Mouse (Mus musculus) liver, postnatal 0 days (tissue): ENCODE data around the gene Olfr638. TPM values are rescaled to one million over a fixed set of nuclear protein-coding genes. Genes with fewer than 3 reads are reported as not detected.
"Not testable (repeated sequence)": the region's sequence is repeated elsewhere in the genome, so short reads cannot be mapped to it uniquely, and the experiment has no call there.

Experiments used
- ATAC-seq: fragments of 200-750 bp; cut with Nextera tagmentation; 2 replicates; pipeline ENCODE4 v1.8.0; 2017; ENCODE audit warnings: mild to moderate bottlenecking, moderate library complexity
- DNase-seq: peaks from one replicate; pipeline ENCODE4 v3.0.0-alpha.2; 2016
- H3K27ac ChIP-seq: fragments of 300-500 bp; sonication (generic); 2 replicates; pipeline ENCODE4 v1.5.1; 2014; ENCODE audit warnings: antibody characterized with exemption, moderate library complexity, mild to moderate bottlenecking, low read depth
- H3K27me3 ChIP-seq: fragments of 300-500 bp; sonication (generic); 2 replicates; pipeline ENCODE4 v1.6.1; 2014; ENCODE audit warnings: low read length, control low read depth, mixed read lengths; ENCODE audit not compliant: insufficient read depth
- H3K36me3 ChIP-seq: fragments of 300-500 bp; sonication (generic); replicated peaks from 2 replicates; pipeline ENCODE4 v1.6.1; 2014; ENCODE audit warnings: mild to moderate bottlenecking, control low read depth, low read length, moderate library complexity, mixed read lengths; ENCODE audit not compliant: insufficient read depth
- H3K4me1 ChIP-seq: fragments of 300-500 bp; sonication (generic); 2 replicates; pipeline ENCODE4 v1.6.1; 2014; ENCODE audit warnings: antibody characterized with exemption, mild to moderate bottlenecking, control low read depth; ENCODE audit not compliant: insufficient read depth
- H3K4me2 ChIP-seq: fragments of 300-500 bp; sonication (generic); 2 replicates; pipeline ENCODE4 v1.6.1; 2014; ENCODE audit warnings: low read depth, mild to moderate bottlenecking, low read length, moderate library complexity, mixed read lengths
- H3K4me3 ChIP-seq: fragments of 300-500 bp; sonication (generic); 2 replicates; pipeline ENCODE4 v1.5.1; 2014; ENCODE audit warnings: low read depth, low read length
- H3K9ac ChIP-seq: fragments of 300-500 bp; sonication (generic); replicated peaks from 2 replicates; pipeline ENCODE4 v1.6.1; 2014; ENCODE audit warnings: mild to moderate bottlenecking, moderate library complexity
- H3K9me3 ChIP-seq: fragments of 300-500 bp; sonication (generic); 2 replicates; pipeline ENCODE4 v1.6.1; 2016; ENCODE audit warnings: mild to moderate bottlenecking, control low read depth, low read length, mixed read lengths
- CTCF ChIP-seq: sonication (generic); IDR thresholded peaks from 2 replicates; pipeline ENCODE4 v1.5.1; 2016; ENCODE audit warnings: antibody characterized with exemption, low read depth
- EP300 ChIP-seq: IDR thresholded peaks from 2 replicates; pipeline ENCODE4 v1.6.1; 2016; ENCODE audit warnings: antibody characterized with exemption, low read depth, mild to moderate bottlenecking
- WGBS: fragments of 180-500 bp; shearing (Covaris S2); extraction: QIAGEN DNeasy Blood & Tissue Kit; methylation state at CpG from one replicate; pipeline ENCODE4 v1.1.7; 2014; ENCODE audit not compliant: insufficient replicate concordance; 5-methylcytosine and 5-hydroxymethylcytosine counted together
- polyA plus RNA-seq: library from polyadenylated mRNA; unstranded; fragments of >200 nt; fragmentation: Nextera tagmentation; extraction: Ambion mirVana; gene quantifications from 2 replicates; pipeline ENCODE4 v1.2.1, GENCODE M21; 2015

Olfr638 gene
- polyA plus RNA-seq: not detected in 2 replicates

DNA sequence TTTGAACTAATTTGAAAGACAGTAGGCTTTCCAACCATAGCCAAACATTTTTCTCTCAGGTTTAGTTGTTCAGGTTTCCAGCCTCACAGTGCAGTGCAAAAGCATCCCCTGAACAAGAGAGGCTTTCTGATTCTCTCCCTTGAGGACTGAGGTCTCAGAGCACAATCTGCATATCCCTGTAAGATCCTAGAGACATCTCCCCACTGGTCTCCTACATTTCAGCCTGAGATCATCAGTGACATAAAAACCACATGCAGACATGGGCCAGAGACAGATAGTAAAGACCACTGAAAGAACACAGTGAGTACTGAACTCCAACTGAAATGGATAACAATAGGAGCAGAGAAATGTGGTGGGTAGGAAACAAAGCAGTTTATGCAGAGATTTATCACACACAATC is at the start of gene Olfr638:
Gene Olfr638, plus strand, starts transcription at position 301 of the 400 bp plus-strand sequence.
- H3K27me3 ChIP-seq: no peaks in the 10 kb centered on the region
- H3K36me3 ChIP-seq: no peaks in the 10 kb centered on the region
- H3K4me1 ChIP-seq: no peaks in the 10 kb centered on the region
- ATAC-seq (no peak), DNase-seq (no peak)
- no peak for TF ChIP-seq CTCF
- no peak within 1 kb of the TSS for H3K27ac ChIP-seq
- H3K4me2 ChIP-seq: no peak within 1 kb of the TSS
- no peak within 1 kb of the TSS for H3K4me3 ChIP-seq
- H3K9ac ChIP-seq: no peak within 1 kb of the TSS
- no peaks in the 10 kb centered on the region for H3K9me3 ChIP-seq

DNA sequence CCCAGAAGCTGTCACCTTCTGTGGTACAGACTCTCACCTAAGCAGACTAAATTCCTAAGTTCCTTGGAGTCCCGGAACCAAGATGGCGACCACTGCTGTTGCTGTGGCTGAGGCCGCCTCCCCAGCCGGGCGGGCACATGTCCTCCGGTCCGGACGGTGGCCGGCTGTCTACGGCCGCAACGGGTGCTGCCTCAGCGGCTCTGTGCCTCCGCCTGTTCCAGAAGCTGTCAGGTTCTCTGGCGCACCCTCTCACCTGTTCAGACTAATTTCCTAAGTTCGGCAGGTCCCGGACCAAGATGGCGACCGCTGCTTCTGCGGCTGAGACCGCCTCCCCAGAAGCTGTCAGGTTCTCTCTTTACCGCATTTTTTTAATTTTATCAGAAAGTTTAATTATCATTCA is 31.7 kb upstream of the Olfr638 start:
- H3K4me2 ChIP-seq, H3K27ac ChIP-seq, H3K9me3 ChIP-seq, DNase-seq, H3K36me3 ChIP-seq, ATAC-seq, H3K4me3 ChIP-seq, H3K4me1 ChIP-seq, H3K27me3 ChIP-seq, H3K9ac ChIP-seq: not testable (repeated sequence)
- WGBS: 93% methylated on average over 22 of the region's 22 CpGs

- DNase-seq (no peak), ATAC-seq (no peak)
- no peak within 1 kb of the TSS for H3K4me3 ChIP-seq
- 54% methylated on average over 1 of the region's 1 CpGs for WGBS
- no peaks in the 10 kb centered on the region for H3K36me3 ChIP-seq
- no peaks in the 10 kb centered on the region for H3K4me1 ChIP-seq
- TF ChIP-seq CTCF: no peak
- TF ChIP-seq EP300: no peak
- H3K9ac ChIP-seq: no peak within 1 kb of the TSS
- no peak within 1 kb of the TSS for H3K4me2 ChIP-seq
- H3K9me3 ChIP-seq: no peaks in the 10 kb centered on the region
- no peak within 1 kb of the TSS for H3K27ac ChIP-seq
- no peaks in the 10 kb centered on the region for H3K27me3 ChIP-seq
These were observed 27.7 kb upstream of the Olfr638 start, which contains the start of gene Olfr635 for GRCm38 (mm10) chr7:103970852-103971251. Gene Olfr635, plus strand, starts transcription at chr7:103971152.

DNA sequence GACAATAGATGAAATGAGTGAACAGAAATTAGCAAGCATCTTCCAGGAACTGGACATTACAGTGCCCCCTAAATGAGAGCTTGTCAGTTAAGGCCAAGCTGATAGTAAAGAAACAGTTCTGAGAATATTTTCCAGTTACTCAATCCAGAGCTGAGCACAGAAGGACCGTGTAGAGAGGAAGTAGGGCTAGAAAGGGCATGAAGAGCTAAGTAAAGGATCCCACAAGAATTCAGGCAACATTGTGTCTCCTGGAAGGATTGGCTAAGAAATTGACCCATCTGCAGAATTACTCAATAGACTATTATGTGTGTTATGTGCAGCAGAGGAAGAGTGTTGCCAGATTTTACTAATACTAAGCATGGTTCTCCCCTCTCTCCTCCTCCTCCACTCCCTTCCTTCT is 26.8 kb upstream of the Olfr638 start:
- WGBS: 29% methylated on average over 1 of the region's 1 CpGs
- H3K4me2 ChIP-seq: no peak overlapping the region
- H3K27me3 ChIP-seq: no peaks in the 10 kb centered on the region
- no peak overlapping the region for H3K4me3 ChIP-seq
- H3K9ac ChIP-seq: no peak overlapping the region
- TF ChIP-seq CTCF (no peak), EP300 (no peak)
- H3K27ac ChIP-seq: no peak overlapping the region
- H3K4me1 ChIP-seq: no peaks in the 10 kb centered on the region
- DNase-seq: no peak
- no peak for ATAC-seq
- no peaks in the 10 kb centered on the region for H3K36me3 ChIP-seq
- no peaks in the 10 kb centered on the region for H3K9me3 ChIP-seq

DNA sequence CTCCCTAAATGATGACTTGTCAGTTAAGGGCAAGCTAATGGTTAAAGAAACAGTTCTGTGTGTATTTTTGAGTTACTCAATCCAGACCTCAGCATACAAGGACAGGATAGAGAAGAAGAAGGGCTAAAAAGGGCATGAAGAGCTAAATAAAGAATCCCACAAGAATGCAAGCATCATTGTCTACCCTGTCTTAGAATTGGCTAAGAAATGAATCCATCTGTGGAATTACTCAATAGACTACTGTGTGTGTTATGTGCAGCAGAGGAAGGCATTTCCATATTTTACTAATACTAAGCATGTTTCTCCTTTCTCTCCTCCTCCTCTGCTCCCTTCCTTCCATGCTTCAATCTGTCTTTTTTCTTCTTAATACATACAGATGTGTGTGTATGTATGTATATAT is 578 bp downstream of the Olfr638 start:
- Histone ChIP-seq H3K36me3 (no peaks in the 10 kb centered on the region), H3K9ac (no peak overlapping the region), H3K27ac (no peak overlapping the region), H3K4me3 (no peak overlapping the region), H3K27me3 (no peaks in the 10 kb centered on the region), H3K4me1 (no peaks in the 10 kb centered on the region), H3K4me2 (no peak overlapping the region), H3K9me3 (no peaks in the 10 kb centered on the region)
- TF ChIP-seq CTCF (no peak), EP300 (no peak)
- ATAC-seq (no peak), DNase-seq (no peak)

DNA sequence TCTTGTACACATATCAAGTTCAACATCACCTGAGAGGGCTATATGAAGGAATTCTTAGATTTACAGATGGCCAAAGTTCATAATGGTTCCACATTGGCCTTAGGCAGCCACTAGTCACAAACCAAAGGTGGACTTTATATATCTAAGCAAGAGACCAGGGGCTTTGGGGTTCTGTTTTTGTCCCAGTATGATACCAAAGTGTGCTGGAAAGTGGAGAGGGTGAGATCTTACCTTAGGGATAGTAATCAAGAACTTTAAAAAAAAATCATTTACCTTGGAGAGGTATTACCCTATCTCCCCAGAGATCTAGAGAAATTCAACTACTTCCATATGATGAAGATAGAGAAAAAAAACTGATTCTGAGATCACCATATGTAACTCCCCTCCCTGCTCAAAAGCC is 18.7 kb downstream of the Olfr638 start, which contains the start of gene Olfr639:
Gene Olfr639, minus strand, starts transcription at position 101 of the 400 bp plus-strand sequence.
- DNase-seq: no peak
- Histone ChIP-seq H3K9ac (no peak within 1 kb of the TSS), H3K4me2 (no peak within 1 kb of the TSS), H3K36me3 (no peaks in the 10 kb centered on the region), H3K9me3 (no peaks in the 10 kb centered on the region), H3K27ac (no peak within 1 kb of the TSS), H3K27me3 (no peaks in the 10 kb centered on the region), H3K4me3 (no peak within 1 kb of the TSS), H3K4me1 (no peaks in the 10 kb centered on the region)
- ATAC-seq: no peak
- TF ChIP-seq CTCF (no peak), EP300 (no peak)

- Histone ChIP-seq H3K9ac (no peak overlapping the region), H3K4me3 (no peak overlapping the region), H3K4me1 (no peaks in the 10 kb centered on the region), H3K27ac (no peak overlapping the region), H3K4me2 (no peak overlapping the region), H3K9me3 (no peaks in the 10 kb centered on the region), H3K36me3 (no peaks in the 10 kb centered on the region), H3K27me3 (no peaks in the 10 kb centered on the region)
- TF ChIP-seq EP300: no peak
- no peak for TF ChIP-seq CTCF
- DNase-seq (no peak), ATAC-seq (no peak)
- 72% methylated on average over 1 of the region's 1 CpGs for WGBS
These were observed 20.4 kb downstream of the Olfr638 start for GRCm38 (mm10) chr7:104018953-104019352.
